ENCODE assay signal across 11 mouse cellular contexts in genomic region chr4:43419801-43420281, GRCm38 (mm10). TPM values are rescaled to one million over a fixed set of nuclear protein-coding genes. Genes with fewer than 3 reads are reported as not detected.
DNase-seq lines count a peak whose midpoint lies in the region; ATAC-seq and TF ChIP-seq lines count a peak whose summit lies in the region.
"Had no signal": no experiment of that assay in that cellular context is flagged by ENCODE, and none has a peak within 500 bp of the region (broad histone marks: within the 10 kb centered on the region; RNA-seq: fewer than 3 reads in every experiment).

No protein-coding gene starts in this region.

- peaks cover 12% of the 10 kb centered on the region for H3K4me1 ChIP-seq in liver, postnatal 0 days (ENCODE audit: insufficient read depth)
- H3K4me1 ChIP-seq in embryonic facial prominence, embryonic 15.5 days, result peaks cover 13% of the 10 kb centered on the region

- no peak for TF ChIP-seq POLR2A in myocyte (IDR thresholded peaks at IDR 0.05; ENCODE audit: insufficient read length, low read depth)

- H3K9ac ChIP-seq in liver, postnatal 0 days (replicated peaks), result no peak overlapping the region
- H3K9ac ChIP-seq in embryonic facial prominence, embryonic 15.5 days, result no peak overlapping the region
- H3K9ac ChIP-seq: liver, embryonic 12.5 days; neural tube, embryonic 12.5 days had no signal

- TF ChIP-seq EP300 in liver, postnatal 0 days (IDR thresholded peaks at IDR 0.05; ENCODE audit: low read depth), result no peak

- peaks cover 3% of the 10 kb centered on the region; the same call in 1 of the 2 replicates for H3K27me3 ChIP-seq in liver, postnatal 0 days (ENCODE audit: insufficient read depth, low read length)
- peaks cover 5% of the 10 kb centered on the region; the same call in 1 of the 2 replicates for H3K27me3 ChIP-seq in embryonic facial prominence, embryonic 15.5 days
- no peaks in the 10 kb centered on the region for H3K27me3 ChIP-seq in myocyte (ENCODE audit: control insufficient read depth, insufficient read depth, insufficient read length)

- H3K4me2 ChIP-seq in liver, postnatal 0 days (ENCODE audit: low read depth, low read length), result no peak overlapping the region
- H3K4me2 ChIP-seq in embryonic facial prominence, embryonic 15.5 days (replicated peaks), result no peak overlapping the region
- H3K4me2 ChIP-seq in myocyte (ENCODE audit: low read depth), result peak overlapping the region; percentile 25
- H3K4me2 ChIP-seq: liver, embryonic 12.5 days; neural tube, embryonic 12.5 days had no signal

- no peaks in the 10 kb centered on the region for H3K9me3 ChIP-seq in liver, postnatal 0 days (ENCODE audit: low read length)
- no peaks in the 10 kb centered on the region for H3K9me3 ChIP-seq in embryonic facial prominence, embryonic 15.5 days (replicated peaks)
- H3K9me3 ChIP-seq: neural tube, embryonic 12.5 days had no signal

- no peak overlapping the region for H3ac ChIP-seq in myocyte (ENCODE audit: control insufficient read depth, insufficient read length)

- H3K36me3 ChIP-seq in liver, postnatal 0 days (replicated peaks; ENCODE audit: insufficient read depth, low read length), result peaks cover 25% of the 10 kb centered on the region
- peaks cover 62% of the 10 kb centered on the region for H3K36me3 ChIP-seq in embryonic facial prominence, embryonic 15.5 days
- H3K36me3 ChIP-seq in myocyte (ENCODE audit: control insufficient read depth, insufficient read depth), result no peaks in the 10 kb centered on the region

- no peak overlapping the region for H3K4me3 ChIP-seq in liver, postnatal 0 days (ENCODE audit: low read depth, low read length)
- no peak overlapping the region for H3K4me3 ChIP-seq in embryonic facial prominence, embryonic 15.5 days (replicated peaks)
- no peak overlapping the region for H3K4me3 ChIP-seq in myocyte
- H3K4me3 ChIP-seq: liver, embryonic 12.5 days; neural tube, embryonic 12.5 days had no signal

- peak; percentile 36 for ATAC-seq in liver, postnatal 0 days
- ATAC-seq in embryonic facial prominence, embryonic 15.5 days (ENCODE audit: insufficient number of reproducible peaks, low FRiP score, low TSS enrichment, low read depth), result no peak
- ATAC-seq: liver, embryonic 12.5 days had no signal

- DNase-seq in heart, adult 11 months, result peak; percentile 91
- DNase-seq in heart, postnatal 25 days (ENCODE audit: low spot score), result no peak
- no peak for DNase-seq in liver, postnatal 0 days
- DNase-seq in liver, result no peak
- no peak for DNase-seq in urinary bladder, postnatal 14 days (ENCODE audit: low spot score)
- DNase-seq in left cerebral cortex, postnatal 25 days (ENCODE audit: low spot score in 2 of 2), result no peak

- H3K79me2 ChIP-seq in myocyte (ENCODE audit: control insufficient read depth, insufficient read depth), result no peaks in the 10 kb centered on the region

- 51% methylated on average over 9 of the region's 9 CpGs for WGBS in liver, postnatal 0 days (ENCODE audit: insufficient replicate concordance)
- whole genome bisulfite sequencing in embryonic facial prominence, embryonic 15.5 days, result 57% methylated on average over 9 of the region's 9 CpGs

- intact Hi-C loops in heart, postnatal 25 days (cut with DNase I), result loop anchor here (1.0 to 5.0 kb wide), 3 partner anchors 38 to 368 kb away; partner anchors contain the start of gene Atp8b5
- intact Hi-C loops in left cerebral cortex, postnatal 25 days (cut with DNase I), result loop anchor here (1.0 to 5.0 kb wide), 4 partner anchors 37 to 373 kb away; partner anchors contain the start of genes Atp8b5 and Fam214b

- peak overlapping the region; percentile 39 for H3K27ac ChIP-seq in liver, postnatal 0 days (ENCODE audit: low read depth)
- H3K27ac ChIP-seq in embryonic facial prominence, embryonic 15.5 days (replicated peaks), result 0 out of 2 replicates have a peak overlapping the region, but pooled peaks have one; percentile 9
- H3K27ac ChIP-seq: liver, embryonic 12.5 days; neural tube, embryonic 12.5 days had no signal

- TF ChIP-seq CTCF in liver, postnatal 0 days (IDR thresholded peaks at IDR 0.05; ENCODE audit: low read depth), result no peak

TF ChIP-seq in myocyte, 11 proteins besides CTCF, POLR2A, EP300 and RAD21:
- TF ChIP-seq REST (IDR thresholded peaks at IDR 0.05; ENCODE audit: insufficient read depth, insufficient read length) (no peak), USF1 (IDR thresholded peaks at IDR 0.05; ENCODE audit: low read depth) (no peak), MAX (IDR thresholded peaks at IDR 0.05; ENCODE audit: low read depth) (no peak), MYOG (IDR thresholded peaks at IDR 0.05; ENCODE audit: control insufficient read depth in 1 of 3, insufficient read depth in 1 of 3, insufficient read length in 2 of 3, low read depth in 2 of 3) (no peak), TCF12 (IDR thresholded peaks at IDR 0.05; ENCODE audit: insufficient read depth, poor library complexity, severe bottlenecking) (no peak), CEBPB (IDR thresholded peaks at IDR 0.05; ENCODE audit: insufficient read depth, poor library complexity, severe bottlenecking) (no peak), SRF (IDR thresholded peaks at IDR 0.05; ENCODE audit: control insufficient read depth, insufficient read length, low read depth) (no peak), E2F4 (IDR thresholded peaks at IDR 0.05; ENCODE audit: insufficient read depth) (no peak), TCF3 (IDR thresholded peaks at IDR 0.05; ENCODE audit: insufficient read length, low read depth) (no peak), POLR2AphosphoS2 (IDR thresholded peaks at IDR 0.05; ENCODE audit: insufficient read length, low read depth) (no peak), MYOD1 (IDR thresholded peaks at IDR 0.05; ENCODE audit: control insufficient read depth in 1 of 3, insufficient read length in 2 of 3, low read depth in 2 of 3) (no peak)

RNA-seq across cellular contexts. Expression of gene Fam166b, which starts 9.1 kb away (rescaled TPM):
- total RNA-seq in heart, postnatal 25 days (2021), result not detected
- polyA plus RNA-seq in liver, postnatal 0 days (2015; fragmentation: Nextera tagmentation; extraction: Ambion mirVana), result 0.14 TPM in 1 of 2 replicates, not detected in the other
- polyA plus RNA-seq in embryonic facial prominence, embryonic 15.5 days (2015; fragmentation: Nextera tagmentation; extraction: Ambion mirVana), result 0.41 and 0.44 TPM in 2 replicates
- 0.04 TPM for polyA plus RNA-seq in myocyte (2012; fragmentation: generic; extraction: Trizol)
- total RNA-seq in left cerebral cortex, postnatal 25 days (2021), result 1 to 10 TPM in 1 of 2 experiments, under 1 TPM in 1; 0.62 to 1.2 TPM
- total RNA-seq: adrenal gland, adult 8-10 months had no signal
- polyA plus RNA-seq: liver, embryonic 12.5 days had no signal

RNA-seq across cellular contexts. Expression of gene Tesk1, which starts 21.9 kb away (rescaled TPM):
- total RNA-seq in heart, postnatal 25 days (2021), result 10 to 100 TPM; 33.1 to 34.4 TPM
- 1.2 TPM in 2 replicates for polyA plus RNA-seq in liver, postnatal 0 days (2015; fragmentation: Nextera tagmentation; extraction: Ambion mirVana)
- 9.2 and 9.3 TPM in 2 replicates for polyA plus RNA-seq in embryonic facial prominence, embryonic 15.5 days (2015; fragmentation: Nextera tagmentation; extraction: Ambion mirVana)
- polyA plus RNA-seq in myocyte (2012; fragmentation: generic; extraction: Trizol), result 40.4 TPM
- total RNA-seq in left cerebral cortex, postnatal 25 days (2021), result 10 to 100 TPM; 86.6 to 87.1 TPM

RNA-seq across cellular contexts. Expression of gene Cd72, which starts 34.6 kb away (rescaled TPM):
- under 1 TPM; 0.81 to 0.87 TPM for total RNA-seq in heart, postnatal 25 days (2021)
- polyA plus RNA-seq in liver, postnatal 0 days (2015; fragmentation: Nextera tagmentation; extraction: Ambion mirVana), result 9.9 and 10.4 TPM in 2 replicates
- polyA plus RNA-seq in embryonic facial prominence, embryonic 15.5 days (2015; fragmentation: Nextera tagmentation; extraction: Ambion mirVana), result 3.1 and 3.8 TPM in 2 replicates
- polyA plus RNA-seq in myocyte (2012; fragmentation: generic; extraction: Trizol), result 0.74 TPM
- 1 to 10 TPM; 1.0 to 2.2 TPM for total RNA-seq in left cerebral cortex, postnatal 25 days (2021)

RNA-seq across cellular contexts. Expression of gene Rusc2, which starts 38.1 kb away (rescaled TPM):
- total RNA-seq in heart, postnatal 25 days (2021), result 10 to 100 TPM; 35.3 to 49.1 TPM
- polyA plus RNA-seq in liver, postnatal 0 days (2015; fragmentation: Nextera tagmentation; extraction: Ambion mirVana), result 1.9 and 2.1 TPM in 2 replicates
- polyA plus RNA-seq in embryonic facial prominence, embryonic 15.5 days (2015; fragmentation: Nextera tagmentation; extraction: Ambion mirVana), result 18.2 TPM in 2 replicates
- polyA plus RNA-seq in myocyte (2012; fragmentation: generic; extraction: Trizol), result 28.2 TPM
- 100 to 1,000 TPM; 129 to 138 TPM for total RNA-seq in left cerebral cortex, postnatal 25 days (2021)
